Comparison of ENCODE assay signal across 18 mouse cellular contexts in genomic region chr2:9493606-9494145, GRCm38 (mm10).
DNase-seq lines count a peak whose midpoint lies in the region; ATAC-seq lines count a peak whose summit lies in the region.
"Had no signal": no experiment of that assay in that cellular context is flagged by ENCODE, and none has a peak within 500 bp of the region (broad histone marks: within the 10 kb centered on the region; RNA-seq: fewer than 3 reads in every experiment).

No protein-coding gene starts in this region.

- H3K4me3 ChIP-seq in kidney, embryonic 14.5 days (ENCODE audit: low read length) = no peak overlapping the region
- H3K4me3 ChIP-seq: embryonic facial prominence, embryonic 15.5 days; forebrain, embryonic 13.5 days; midbrain, embryonic 15.5 days; neural tube, embryonic 13.5 days had no signal

- no peaks in the 10 kb centered on the region for H3K4me1 ChIP-seq in kidney, embryonic 14.5 days (ENCODE audit: control insufficient read depth, insufficient read depth, low read length)
- H3K4me1 ChIP-seq: embryonic facial prominence, embryonic 15.5 days; forebrain, embryonic 13.5 days; midbrain, embryonic 15.5 days; neural tube, embryonic 13.5 days had no signal

- no peaks in the 10 kb centered on the region for H3K9me3 ChIP-seq in kidney, embryonic 14.5 days (ENCODE audit: control insufficient read depth, low read length)
- H3K9me3 ChIP-seq: embryonic facial prominence, embryonic 15.5 days; forebrain, embryonic 13.5 days; midbrain, embryonic 15.5 days; neural tube, embryonic 13.5 days had no signal

- H3K27me3 ChIP-seq in kidney, embryonic 14.5 days (ENCODE audit: control insufficient read depth, insufficient read depth, low read length) = no peaks in the 10 kb centered on the region
- H3K27me3 ChIP-seq: embryonic facial prominence, embryonic 15.5 days; forebrain, embryonic 13.5 days; midbrain, embryonic 15.5 days; neural tube, embryonic 13.5 days had no signal

- H3K9ac ChIP-seq in kidney, embryonic 14.5 days (ENCODE audit: low read depth, low read length) = no peak overlapping the region
- H3K9ac ChIP-seq: embryonic facial prominence, embryonic 15.5 days; forebrain, embryonic 13.5 days; midbrain, embryonic 15.5 days; neural tube, embryonic 13.5 days had no signal

- H3K27ac ChIP-seq in kidney, embryonic 14.5 days (ENCODE audit: low read depth, low read length) = no peak overlapping the region
- H3K27ac ChIP-seq: embryonic facial prominence, embryonic 15.5 days; forebrain, embryonic 13.5 days; midbrain, embryonic 15.5 days; neural tube, embryonic 13.5 days had no signal

- no peak overlapping the region for H3K4me2 ChIP-seq in kidney, embryonic 14.5 days (replicated peaks; ENCODE audit: low read depth, low read length)
- H3K4me2 ChIP-seq: embryonic facial prominence, embryonic 15.5 days; forebrain, embryonic 13.5 days; midbrain, embryonic 15.5 days; neural tube, embryonic 13.5 days had no signal

- WGBS in kidney, embryonic 14.5 days = 40% methylated on average over 6 of the region's 6 CpGs

- no peaks in the 10 kb centered on the region for H3K36me3 ChIP-seq in kidney, embryonic 14.5 days (ENCODE audit: control insufficient read depth, insufficient read depth, low read length)
- H3K36me3 ChIP-seq: embryonic facial prominence, embryonic 15.5 days; midbrain, embryonic 15.5 days; neural tube, embryonic 13.5 days had no signal

- ATAC-seq in CD4-positive, CD25-positive, alpha-beta regulatory T cell, adult 4 months = peak; percentile 98
- ATAC-seq in kidney, embryonic 14.5 days (ENCODE audit: low FRiP score, low TSS enrichment) = no peak
- ATAC-seq: forebrain, embryonic 13.5 days; hindbrain, embryonic 16.5 days; midbrain, embryonic 15.5 days had no signal

- peak; percentile 0 for DNase-seq in 416B (ENCODE audit: low read depth)
- peak; percentile 7 for DNase-seq in embryo, embryonic 10.5 days (ENCODE audit: low spot score)
- DNase-seq in thymus, postnatal 0 days (ENCODE audit: low spot score) = peak; percentile 72
- DNase-seq in spleen, postnatal 4 days (ENCODE audit: low spot score in 2 of 2) = no peak
- no peak for DNase-seq in adrenal gland, adult 18-20 months (ENCODE audit: low spot score in 2 of 2)
- DNase-seq: adrenal gland, adult 8-10 months; cerebellum, adult 9-10 months; heart, adult 18-20 months; heart, postnatal 10 days; kidney, postnatal 10 days; lung, postnatal 4 days had no signal

Comparison
In these comparisons a context has a peak if more than half of its experiments do, and no peak if none do; other contexts are left out.
1. DNase-seq: peak in 416B (single experiment), embryo, embryonic 10.5 days (single experiment) and thymus, postnatal 0 days (single experiment); none in spleen, postnatal 4 days (0 of 2) and adrenal gland, adult 18-20 months (0 of 2).